Mouse (Mus musculus) T-helper 1 cell (primary cell): Measurements from ENCODE around the gene Usp22.

ENCODE experiments used
- in situ Hi-C: fragments of 300-600 bp; cut with MboI, MseI; formaldehyde crosslinking; loops from one replicate; pipeline ENCODE4 v1.15.1; 2025; ENCODE audit warnings: high pct_unique_total_duplicates

The Usp22 gene

DNA sequence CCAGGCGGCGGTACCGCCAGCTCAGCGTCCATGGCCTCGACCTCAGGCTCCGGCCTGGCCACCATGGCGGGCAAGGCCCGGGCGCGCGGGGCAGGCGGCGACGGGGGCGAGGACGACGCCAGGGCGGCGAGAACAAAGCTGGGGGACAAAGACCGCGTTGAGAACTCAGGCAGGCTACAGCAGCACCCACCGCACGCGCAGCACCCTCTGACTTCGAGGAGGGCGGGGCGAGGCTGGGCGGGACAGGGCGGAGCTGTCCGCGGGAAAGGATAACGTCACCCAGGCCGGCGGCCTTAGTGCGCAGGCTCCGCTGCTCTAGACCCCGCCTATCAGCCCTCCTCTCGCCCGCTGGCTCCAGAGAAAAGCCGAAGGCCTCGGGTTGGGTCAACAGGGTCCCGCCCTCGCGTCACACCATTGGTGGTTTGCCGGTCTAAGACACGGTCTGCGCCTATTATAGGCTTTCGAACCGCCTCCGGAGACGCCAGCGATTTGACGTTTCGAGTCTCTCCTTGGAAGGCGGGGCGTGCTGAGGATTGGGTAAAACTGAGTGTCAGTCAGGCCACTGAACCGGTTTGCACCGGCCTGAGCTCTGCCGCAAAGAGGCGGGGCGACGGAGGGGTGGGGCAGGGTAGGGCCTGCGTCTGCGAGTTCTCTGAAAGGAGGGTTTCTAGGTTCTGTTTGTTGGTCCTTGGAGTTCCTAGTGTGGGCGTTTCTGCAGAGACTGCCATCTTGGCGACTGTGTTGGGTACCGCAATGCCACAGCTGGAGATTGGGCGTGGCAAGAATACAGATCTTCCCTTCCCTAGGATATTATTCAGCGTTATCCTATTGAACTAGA lies at the start of gene Usp22:
Gene Usp22, minus strand, starts transcription at position 235 of the 838 bp plus-strand sequence.
- in situ Hi-C loops, result no loop called here

DNA sequence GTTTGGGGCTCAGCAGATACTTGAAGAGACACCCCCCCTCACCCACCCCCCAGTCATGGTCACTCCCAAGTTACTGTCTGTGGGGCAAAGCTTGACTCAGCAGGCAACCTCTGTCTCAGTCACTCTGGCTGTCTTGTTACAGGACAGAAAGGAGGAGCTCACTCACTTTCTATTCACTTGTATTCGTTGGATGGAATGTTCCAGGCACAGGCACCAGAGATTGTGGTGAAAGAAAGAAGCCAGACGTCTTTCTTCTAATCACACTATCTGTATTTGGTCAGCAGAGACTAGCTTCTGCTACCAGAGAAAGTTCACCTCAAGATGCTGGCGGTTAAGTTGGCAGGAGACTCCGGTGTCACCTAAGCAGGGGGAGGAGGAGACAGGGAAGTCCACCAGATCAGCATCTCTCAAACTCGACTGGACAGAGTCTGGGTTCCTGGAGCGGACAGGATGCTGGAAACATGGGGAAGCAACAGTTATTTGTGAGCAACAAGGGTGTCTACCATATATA lies 49.4 kb upstream of the Usp22 start:
- in situ Hi-C loops, result loop anchor here (25.0 kb wide), 1 partner anchor 163 kb away; the partner anchor contains the start of gene Slc47a1

GRCm38 (mm10) chr11:61222971-61223745 lies 48.3 kb upstream of the Usp22 start:
- in situ Hi-C loops, result loop anchor here (25.0 kb wide), 1 partner anchor 164 kb away; the partner anchor contains the start of gene Slc47a1

- in situ Hi-C loops, result loop anchor here (25.0 kb wide), 1 partner anchor 165 kb away; the partner anchor contains the start of gene Slc47a1
These were observed 47.2 kb upstream of the Usp22 start for GRCm38 (mm10) chr11:61222007-61222406.

DNA sequence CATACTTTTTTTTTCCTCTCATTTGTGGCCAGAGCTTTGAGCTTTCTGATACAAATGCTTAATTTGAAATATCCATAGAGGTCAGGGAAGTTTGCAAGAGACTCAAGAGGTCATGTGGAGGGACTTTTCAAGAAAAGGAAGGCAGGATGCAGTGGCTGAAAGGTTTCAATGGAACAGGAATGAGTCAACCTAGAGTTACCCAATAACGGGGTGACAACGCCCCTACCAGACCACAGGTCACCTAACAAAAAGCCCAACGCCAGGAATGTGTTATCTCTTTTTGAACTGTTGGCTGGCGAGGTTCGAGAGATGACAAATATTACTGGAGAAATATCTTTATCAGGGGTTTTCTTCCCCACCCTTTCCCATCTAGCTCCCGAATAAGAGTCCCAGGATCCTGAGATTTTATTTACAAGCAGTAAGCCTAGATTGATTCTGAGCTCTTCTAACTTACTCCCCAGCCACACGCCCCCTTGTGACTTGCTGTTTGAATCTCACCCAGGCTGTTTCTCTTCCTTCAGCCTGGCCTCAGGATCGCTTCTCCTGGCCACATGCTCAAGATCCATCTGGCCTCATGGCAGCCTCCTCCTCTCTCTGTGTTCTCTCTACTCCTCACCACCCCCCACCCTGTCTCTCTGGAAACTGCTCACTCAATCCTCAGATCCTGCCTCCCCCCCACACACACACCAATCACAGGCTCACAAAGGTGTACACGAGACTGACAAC lies 45.5 kb upstream of the Usp22 start:
- in situ Hi-C loops, result loop anchor here (25.0 kb wide), 1 partner anchor 167 kb away; the partner anchor contains the start of gene Slc47a1

- in situ Hi-C loops, result loop anchor here (25.0 kb wide), 1 partner anchor 171 kb away; the partner anchor contains the start of gene Slc47a1
These were observed 41.1 kb upstream of the Usp22 start for GRCm38 (mm10) chr11:61215936-61216335.

DNA sequence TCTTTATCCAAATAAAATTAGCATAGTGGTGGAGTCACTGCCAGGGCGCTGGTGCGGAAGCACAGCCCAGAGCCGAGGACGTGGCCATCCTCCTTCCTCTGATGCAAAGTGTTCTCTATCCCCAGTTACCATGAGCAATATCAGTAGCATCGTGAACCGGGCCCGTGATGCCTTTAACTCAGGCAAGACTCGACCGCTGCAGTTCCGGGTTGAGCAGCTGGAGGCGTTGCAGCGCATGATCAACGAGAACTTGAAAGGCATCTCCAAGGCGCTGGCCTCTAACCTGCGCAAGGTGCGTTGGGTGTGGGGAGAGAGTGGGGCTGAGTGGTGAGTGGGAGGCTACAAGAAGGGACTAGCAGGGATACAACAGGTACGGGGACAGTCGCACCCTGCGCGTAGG lies 37.2 kb upstream of the Usp22 start:
- in situ Hi-C loops, result loop anchor here (25.0 kb wide), 1 partner anchor 175 kb away; the partner anchor contains the start of gene Slc47a1

DNA sequence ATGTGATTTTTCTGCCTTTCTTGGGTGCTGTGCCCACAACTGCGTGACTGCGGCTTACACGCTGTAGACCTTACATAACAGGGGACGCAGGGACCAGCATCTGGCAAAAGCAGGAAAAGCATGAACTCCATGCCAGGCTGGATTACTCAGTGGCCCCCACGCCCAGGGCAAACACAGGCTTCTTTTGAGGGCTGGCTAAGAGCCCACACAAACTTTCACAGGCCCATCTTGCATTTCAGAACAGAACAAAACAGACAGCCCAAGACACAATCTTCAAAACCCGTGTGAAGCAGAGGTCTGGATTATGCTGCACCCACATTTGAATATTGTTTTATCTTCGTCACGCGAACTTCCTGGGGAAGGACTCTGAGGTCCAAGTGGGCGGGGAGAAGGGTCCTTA lies 33.5 kb upstream of the Usp22 start:
- in situ Hi-C loops, result loop anchor here (25.0 kb wide), 1 partner anchor 179 kb away; the partner anchor contains the start of gene Slc47a1

- in situ Hi-C loops, result loop anchor here (25.0 kb wide), 1 partner anchor 180 kb away; the partner anchor contains the start of gene Slc47a1
These were observed 32.8 kb upstream of the Usp22 start, which contains the start of gene Aldh3a1 for GRCm38 (mm10) chr11:61207487-61208246. Aldh3a1 (plus strand) TSS chr11:61207537.

DNA sequence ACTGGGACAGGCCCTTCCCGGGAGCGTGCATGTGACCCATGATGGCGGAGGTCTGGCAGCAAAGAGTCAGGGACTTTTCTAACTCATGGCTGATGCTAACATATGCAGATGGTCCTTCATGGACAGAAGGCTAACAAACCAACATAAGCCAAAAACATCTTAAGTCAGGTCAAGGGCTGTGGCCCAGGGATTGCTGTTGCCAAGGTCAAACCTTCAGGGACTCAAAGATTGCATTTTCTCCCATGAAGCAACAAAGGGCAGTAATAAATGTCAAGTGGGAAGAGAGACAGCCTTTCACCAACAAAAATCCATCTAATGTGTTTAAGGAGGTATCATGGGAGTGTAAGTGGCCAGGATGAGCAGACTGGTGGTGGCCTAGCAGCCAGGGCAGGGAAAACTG lies 31.3 kb upstream of the Usp22 start:
- in situ Hi-C loops, result loop anchor here (25.0 kb wide), 1 partner anchor 181 kb away; the partner anchor contains the start of gene Slc47a1

DNA sequence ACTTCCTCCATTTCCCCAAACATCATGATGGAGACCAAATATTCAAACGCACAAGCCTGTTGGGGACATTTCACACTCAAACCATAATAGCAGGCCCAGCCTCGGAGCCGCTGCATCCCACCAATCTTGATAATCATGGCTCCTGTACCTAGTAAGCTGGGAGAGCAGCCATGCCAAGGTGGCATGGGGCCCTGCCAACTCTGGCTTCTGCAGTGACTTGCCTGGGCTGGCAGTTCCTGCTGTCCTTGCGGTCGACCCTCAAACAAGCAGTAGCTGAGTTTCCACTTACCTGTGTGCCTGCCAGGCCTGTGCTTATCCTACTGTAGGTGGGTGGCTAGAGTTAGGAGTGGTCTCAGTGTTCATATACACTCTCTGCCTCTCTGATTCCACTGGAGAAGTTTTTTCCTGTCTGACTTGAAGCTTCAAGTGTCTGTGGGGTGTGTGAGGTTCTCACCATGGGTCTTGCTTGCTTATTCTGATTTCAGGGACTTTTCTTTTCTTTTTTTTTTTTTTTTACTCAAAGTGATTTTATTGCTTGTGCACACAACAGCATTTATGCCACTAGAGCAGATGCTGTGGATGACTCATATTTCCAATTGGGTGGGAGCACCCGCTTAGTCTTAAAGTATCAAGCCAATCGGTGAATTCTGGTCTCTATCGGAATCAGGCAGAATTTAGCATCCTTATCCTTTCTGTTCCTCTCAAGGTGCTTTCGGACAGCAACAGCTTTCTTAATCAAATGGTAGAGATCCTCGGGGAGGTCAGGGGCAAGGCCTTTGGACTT lies 30.5 kb upstream of the Usp22 start:
- in situ Hi-C loops, result loop anchor here (25.0 kb wide), 1 partner anchor 182 kb away; the partner anchor contains the start of gene Slc47a1

DNA sequence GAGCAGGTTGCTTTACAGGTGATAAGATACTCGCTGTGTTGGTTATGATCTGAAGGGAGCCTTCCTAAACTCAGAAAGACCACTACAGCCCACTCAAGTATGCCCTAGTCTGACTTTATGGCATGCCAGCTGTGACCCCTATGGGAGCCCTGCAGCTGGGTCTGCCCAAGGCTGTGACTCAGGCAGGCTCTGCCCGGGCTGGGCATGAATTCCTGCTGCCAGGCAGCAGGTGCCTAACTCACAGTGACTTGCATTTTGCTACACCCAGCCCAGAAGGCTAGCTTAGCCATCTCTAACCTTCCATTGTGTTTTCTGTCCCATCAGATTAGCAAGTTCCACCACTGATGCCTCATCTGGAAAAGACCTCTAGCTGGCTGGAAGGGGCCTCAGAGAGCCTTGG lies 28.0 kb upstream of the Usp22 start:
- in situ Hi-C loops, result loop anchor here (25.0 kb wide), 1 partner anchor 184 kb away; the partner anchor contains the start of gene Slc47a1

DNA sequence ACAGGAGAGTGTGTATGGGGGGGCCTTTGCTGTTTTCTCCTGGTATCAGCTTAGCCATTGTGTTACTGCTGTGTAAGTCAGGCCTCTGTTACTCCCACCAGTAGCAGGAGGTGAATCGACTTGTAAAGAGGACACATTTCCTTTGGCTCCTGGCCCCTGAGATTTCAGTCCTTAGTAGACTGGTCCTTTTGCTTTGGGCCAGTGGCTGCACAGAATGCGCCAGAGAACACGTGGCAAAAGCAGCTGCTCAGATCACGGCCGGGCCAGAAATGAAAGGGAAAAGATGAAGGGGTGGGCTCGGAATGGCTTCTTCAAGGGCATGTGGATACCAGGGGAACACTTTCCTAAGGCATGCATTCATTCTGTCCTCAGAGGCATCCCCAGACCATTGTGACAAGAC lies 27.3 kb upstream of the Usp22 start:
- in situ Hi-C loops, result loop anchor here (25.0 kb wide), 1 partner anchor 185 kb away; the partner anchor contains the start of gene Slc47a1

GRCm38 (mm10) chr11:61199620-61200362 lies 24.9 kb upstream of the Usp22 start:
- in situ Hi-C loops, result loop anchor here (25.0 kb wide), 1 partner anchor 188 kb away; the partner anchor contains the start of gene Slc47a1

DNA sequence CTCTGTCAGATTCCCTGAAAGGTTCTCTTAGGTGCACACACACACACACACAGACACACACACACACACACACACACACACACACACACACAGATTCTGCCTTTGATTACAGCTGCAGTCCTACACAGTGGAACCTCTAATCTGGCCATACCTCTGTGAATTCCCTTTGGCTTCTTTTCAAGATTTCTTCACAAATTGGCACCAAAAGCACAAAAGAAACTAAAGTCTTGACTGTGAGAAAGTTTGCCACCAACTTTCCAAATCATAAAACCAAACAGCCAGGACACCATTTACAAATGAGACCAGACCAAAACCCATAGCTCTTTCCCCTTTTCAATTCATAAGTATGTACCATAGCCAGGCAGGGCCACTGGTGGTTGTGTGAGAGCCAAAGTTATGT lies 23.1 kb upstream of the Usp22 start:
- in situ Hi-C loops, result no loop called here

DNA sequence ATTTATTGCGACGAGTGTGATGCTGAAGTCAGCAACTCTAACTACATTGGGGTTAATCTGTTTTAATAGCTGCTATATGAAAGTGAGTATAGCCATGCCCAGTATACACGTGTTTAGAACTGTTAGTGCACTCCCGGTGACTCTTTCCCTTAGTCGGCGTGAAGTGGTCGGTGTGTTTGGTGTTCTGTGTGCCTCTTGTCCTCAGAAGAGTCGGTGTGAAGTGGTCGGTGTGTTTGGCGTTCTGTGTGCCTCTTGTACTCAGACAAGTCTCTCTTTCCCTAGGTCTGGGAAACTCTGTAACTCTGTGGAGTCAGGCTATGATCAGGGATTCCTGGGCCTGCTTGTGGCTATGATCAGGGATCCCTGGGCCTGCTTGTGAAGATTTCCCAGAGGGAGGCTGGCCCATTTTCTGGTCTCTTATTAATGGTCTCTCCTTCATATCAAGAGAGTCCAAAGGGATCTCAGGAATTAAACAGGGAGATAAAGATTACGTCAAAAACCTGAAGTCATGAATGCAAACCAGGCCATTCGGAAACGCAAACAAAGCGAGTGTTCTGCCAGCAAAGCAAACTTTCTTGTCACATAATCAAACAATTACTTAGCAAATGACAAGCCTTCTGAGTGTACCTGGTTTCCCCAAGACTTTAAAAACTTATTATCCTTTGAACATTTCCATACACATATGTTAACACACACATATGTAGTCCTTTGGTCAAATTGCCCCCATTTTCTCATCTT lies 21.9 kb upstream of the Usp22 start:
- in situ Hi-C loops, result no loop called here

GRCm38 (mm10) chr11:61193392-61193791 lies 18.5 kb upstream of the Usp22 start:
- in situ Hi-C loops, result no loop called here

GRCm38 (mm10) chr11:61192779-61193178 lies 17.9 kb upstream of the Usp22 start:
- in situ Hi-C loops, result no loop called here
